In genomic region chr17:5187546-5187945, GRCm38 (mm10) we compare ENCODE assay signal across 10 mouse cellular contexts.
DNase-seq lines count a peak whose midpoint lies in the region; ATAC-seq and TF ChIP-seq lines count a peak whose summit lies in the region.
"Had no signal": no experiment of that assay in that cellular context is flagged by ENCODE, and none has a peak within 500 bp of the region (broad histone marks: within the 10 kb centered on the region; RNA-seq: fewer than 3 reads in every experiment).

No protein-coding gene starts in this region.

- WGBS in hindbrain, embryonic 14.5 days: 64% methylated on average over 2 of the region's 2 CpGs
- WGBS in hindbrain, embryonic 16.5 days: 57% methylated on average over 2 of the region's 2 CpGs
- WGBS in liver, postnatal 0 days (ENCODE audit: insufficient replicate concordance): 72% methylated on average over 2 of the region's 2 CpGs
- 32% methylated on average over 2 of the region's 2 CpGs for WGBS in forebrain, embryonic 15.5 days

- no peaks in the 10 kb centered on the region for H3K27me3 ChIP-seq in hindbrain, embryonic 14.5 days (ENCODE audit: control insufficient read depth, insufficient read depth, low read length)
- no peaks in the 10 kb centered on the region for H3K27me3 ChIP-seq in hindbrain, embryonic 16.5 days (replicated peaks; ENCODE audit: control insufficient read depth, insufficient read depth, low read length)
- H3K27me3 ChIP-seq in liver, postnatal 0 days (ENCODE audit: insufficient read depth, low read length): no peaks in the 10 kb centered on the region
- no peaks in the 10 kb centered on the region for H3K27me3 ChIP-seq in forebrain, embryonic 15.5 days

- H3K9ac ChIP-seq in hindbrain, embryonic 14.5 days: no peak overlapping the region
- no peak overlapping the region for H3K9ac ChIP-seq in hindbrain, embryonic 16.5 days (ENCODE audit: low read depth, low read length)
- H3K9ac ChIP-seq in liver, postnatal 0 days (replicated peaks): no peak overlapping the region
- no peak overlapping the region for H3K9ac ChIP-seq in forebrain, embryonic 15.5 days (replicated peaks)

- H3K4me2 ChIP-seq in hindbrain, embryonic 14.5 days (replicated peaks): no peak overlapping the region
- no peak overlapping the region for H3K4me2 ChIP-seq in hindbrain, embryonic 16.5 days (ENCODE audit: low read length)
- no peak overlapping the region for H3K4me2 ChIP-seq in liver, postnatal 0 days (ENCODE audit: low read depth, low read length)
- no peak overlapping the region for H3K4me2 ChIP-seq in forebrain, embryonic 15.5 days (replicated peaks)

- H3K9me3 ChIP-seq in hindbrain, embryonic 14.5 days (ENCODE audit: control insufficient read depth, low read length): no peaks in the 10 kb centered on the region
- H3K9me3 ChIP-seq in hindbrain, embryonic 16.5 days (ENCODE audit: control insufficient read depth, low read length): no peaks in the 10 kb centered on the region
- no peaks in the 10 kb centered on the region for H3K9me3 ChIP-seq in liver, postnatal 0 days (ENCODE audit: low read length)
- no peaks in the 10 kb centered on the region for H3K9me3 ChIP-seq in forebrain, embryonic 15.5 days

- TF ChIP-seq CTCF in liver, postnatal 0 days (IDR thresholded peaks at IDR 0.05; ENCODE audit: low read depth): peak; percentile 63

- no peaks in the 10 kb centered on the region for H3K36me3 ChIP-seq in hindbrain, embryonic 14.5 days (replicated peaks; ENCODE audit: control insufficient read depth, insufficient read depth)
- H3K36me3 ChIP-seq in hindbrain, embryonic 16.5 days (ENCODE audit: control insufficient read depth, insufficient read depth, low read length): no peaks in the 10 kb centered on the region
- no peaks in the 10 kb centered on the region for H3K36me3 ChIP-seq in liver, postnatal 0 days (replicated peaks; ENCODE audit: insufficient read depth, low read length)
- no peaks in the 10 kb centered on the region for H3K36me3 ChIP-seq in forebrain, embryonic 15.5 days

- DNase-seq in hindbrain, embryonic 14.5 days (ENCODE audit: low spot score): no peak
- peak; percentile 63 to 65 for DNase-seq in spleen, postnatal 36 days (ENCODE audit: low spot score in 2 of 2)
- no peak for DNase-seq in spleen, adult 12 weeks (ENCODE audit: low spot score)
- DNase-seq in liver, postnatal 0 days: no peak
- DNase-seq in thymus, postnatal 4 days: peak; percentile 72
- no peak for DNase-seq in ovary, adult 18-20 months (ENCODE audit: low spot score)
- DNase-seq: layer of hippocampus, adult 9-11 months; lung, adult 18-20 months had no signal

- TF ChIP-seq EP300 in liver, postnatal 0 days (IDR thresholded peaks at IDR 0.05; ENCODE audit: low read depth): no peak

- peak; percentile 16; the same call in 1 of the 2 replicates for ATAC-seq in hindbrain, embryonic 14.5 days (ENCODE audit: low FRiP score)
- ATAC-seq in hindbrain, embryonic 16.5 days: no peak; the same call in 1 of the 2 replicates
- no peak for ATAC-seq in liver, postnatal 0 days
- no peak for ATAC-seq in forebrain, embryonic 15.5 days (replicated peaks)

- peaks cover 22% of the 10 kb centered on the region for H3K4me1 ChIP-seq in hindbrain, embryonic 14.5 days (replicated peaks; ENCODE audit: control insufficient read depth, insufficient read depth, low read length)
- peaks cover 21% of the 10 kb centered on the region for H3K4me1 ChIP-seq in hindbrain, embryonic 16.5 days (ENCODE audit: control insufficient read depth, insufficient read depth, low read depth, low read length)
- H3K4me1 ChIP-seq in liver, postnatal 0 days (ENCODE audit: insufficient read depth): peaks cover 19% of the 10 kb centered on the region
- H3K4me1 ChIP-seq in forebrain, embryonic 15.5 days: peaks cover 23% of the 10 kb centered on the region

- H3K27ac ChIP-seq in hindbrain, embryonic 14.5 days: no peak overlapping the region
- no peak overlapping the region for H3K27ac ChIP-seq in hindbrain, embryonic 16.5 days (ENCODE audit: low read depth, low read length)
- no peak overlapping the region for H3K27ac ChIP-seq in liver, postnatal 0 days (ENCODE audit: low read depth)
- H3K27ac ChIP-seq in forebrain, embryonic 15.5 days (replicated peaks): no peak overlapping the region

- H3K4me3 ChIP-seq in hindbrain, embryonic 14.5 days (replicated peaks; ENCODE audit: low read length): no peak overlapping the region
- no peak overlapping the region for H3K4me3 ChIP-seq in hindbrain, embryonic 16.5 days (ENCODE audit: low read length)
- H3K4me3 ChIP-seq in liver, postnatal 0 days (ENCODE audit: low read depth, low read length): no peak overlapping the region
- no peak overlapping the region for H3K4me3 ChIP-seq in forebrain, embryonic 15.5 days

Comparison
In these comparisons a context has a peak if more than half of its experiments do, and no peak if none do; other contexts are left out.
1. DNase-seq: peak in spleen, postnatal 36 days (2 of 2) and thymus, postnatal 4 days (single experiment); none in hindbrain, embryonic 14.5 days (single experiment), spleen, adult 12 weeks (single experiment), liver, postnatal 0 days (single experiment) and ovary, adult 18-20 months (single experiment).